Mouse (Mus musculus) ES-Bruce4 (cell line): ENCODE results near the gene Prkce.

Experiments
- CTCF ChIP-seq: IDR thresholded peaks from one replicate; pipeline ENCODE4 v1.8.1; 2011; ENCODE audit warnings: low read depth, low read length
- EP300 ChIP-seq: IDR thresholded peaks from 2 replicates; pipeline ENCODE4 v1.6.1; 2011; ENCODE audit warnings: low read depth, low read length; ENCODE audit not compliant: insufficient read depth

DNA sequence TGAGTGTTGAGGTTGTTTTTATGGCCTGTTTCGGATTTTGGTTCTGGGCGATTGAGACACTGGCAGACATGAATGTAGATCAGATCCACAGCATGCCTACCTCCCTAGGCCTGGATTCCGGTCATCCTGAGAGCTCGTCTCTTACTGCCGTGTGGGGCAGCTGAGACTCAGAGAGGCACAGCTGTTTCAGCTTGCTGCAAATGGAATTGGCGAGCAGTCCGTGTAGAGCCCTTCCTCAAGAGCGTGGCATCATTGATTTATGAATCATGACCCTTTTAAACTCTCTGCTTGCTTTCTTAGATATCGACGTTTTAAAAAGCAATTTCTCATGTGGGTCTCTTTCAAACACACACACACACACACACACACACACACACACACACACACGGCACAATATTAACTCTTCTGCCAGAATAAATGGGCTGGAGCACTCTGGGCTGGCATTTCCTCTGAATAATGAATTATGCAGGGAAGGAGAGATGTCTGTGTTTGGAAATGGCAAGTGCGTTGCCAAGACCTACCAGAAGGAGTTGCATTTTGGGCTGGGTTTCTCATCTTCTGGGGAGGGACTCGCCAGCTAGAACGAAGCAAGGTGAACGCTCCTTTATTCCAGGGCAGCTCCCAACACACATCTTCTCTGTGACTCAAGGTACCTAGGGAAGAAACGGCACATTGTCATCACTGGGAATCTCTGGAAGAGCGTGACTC is 137.5 kb downstream of the Prkce start:
- no peak for TF ChIP-seq CTCF
- TF ChIP-seq EP300 = no peak
